Mouse (Mus musculus): ENCODE results near the gene Lmbr1l. TPM values are rescaled to one million over a fixed set of nuclear protein-coding genes. Genes with fewer than 3 reads are reported as not detected.
"Not testable (repeated sequence)": the region's sequence is repeated elsewhere in the genome, so short reads cannot be mapped to it uniquely, and the experiment has no call there.

The Lmbr1l gene
- polyA plus RNA-seq, 1 experiment from 2014 or later = 13.4 TPM

GRCm38 (mm10) chr15:98930017-98930734, 12.1 kb upstream of the Lmbr1l start:
- Histone ChIP-seq H3K9me3 (ENCODE audit: control insufficient read depth, low read length) (no peaks in the 10 kb centered on the region), H3K4me1 (replicated peaks; ENCODE audit: control insufficient read depth, insufficient read depth, low read length) (peaks cover 2% of the 10 kb centered on the region; the same call in 1 of the 2 replicates), H3K27ac (ENCODE audit: low read depth, low read length) (peak overlapping the region; percentile 51; the same call in 1 of the 2 replicates), H3K4me3 (ENCODE audit: low read depth, low read length) (no peak overlapping the region), H3K9ac (ENCODE audit: low read depth, low read length) (no peak overlapping the region), H3K4me2 (replicated peaks; ENCODE audit: low read depth, low read length) (no peak overlapping the region), H3K36me3 (ENCODE audit: control insufficient read depth, insufficient read depth, low read length) (no peaks in the 10 kb centered on the region), H3K27me3 (ENCODE audit: control insufficient read depth, insufficient read depth, low read length) (no peaks in the 10 kb centered on the region)
- ATAC-seq (ENCODE audit: low FRiP score) (no peak), DNase-seq (ENCODE audit: low spot score) (no peak)
- 55% methylated on average over 8 of the region's 8 CpGs for WGBS

DNA sequence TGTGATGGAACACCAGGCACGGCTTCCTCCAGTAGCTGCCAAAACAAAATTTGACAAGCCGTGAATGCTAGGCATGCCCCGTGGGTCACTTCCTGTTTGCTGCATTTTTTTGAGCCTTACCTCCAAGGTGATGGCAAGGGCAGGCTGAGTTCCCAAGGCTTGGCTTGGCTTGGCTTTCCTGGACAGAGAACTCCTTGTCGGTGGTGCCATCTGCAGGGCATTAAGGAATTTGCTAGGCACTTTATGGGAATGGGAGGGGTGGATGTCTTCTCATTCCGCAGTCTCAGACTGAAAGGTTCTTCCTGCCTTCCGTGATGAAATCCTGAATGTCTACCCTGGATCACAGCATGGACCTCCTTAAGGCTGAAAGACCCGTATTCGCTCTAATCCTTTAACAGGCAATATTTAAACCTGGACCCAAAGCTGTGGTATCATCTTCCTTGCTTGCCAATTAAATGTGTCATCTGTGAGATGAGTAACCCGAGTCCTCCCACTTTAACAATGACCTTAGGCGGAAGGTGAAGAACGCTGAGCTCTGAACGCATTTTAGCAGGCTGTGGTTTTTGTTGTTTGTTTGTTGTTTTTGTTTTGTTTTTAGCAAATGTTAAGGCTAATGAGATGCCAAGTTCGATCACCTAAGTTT, 10.7 kb upstream of the Lmbr1l start:
- Histone ChIP-seq H3K4me1 (replicated peaks; ENCODE audit: control insufficient read depth, insufficient read depth, low read length) (0 out of 2 replicates have a peak, but pooled peaks cover 2% of the 10 kb centered on the region), H3K9me3 (ENCODE audit: control insufficient read depth, low read length) (no peaks in the 10 kb centered on the region), H3K27me3 (ENCODE audit: control insufficient read depth, insufficient read depth, low read length) (no peaks in the 10 kb centered on the region), H3K27ac (ENCODE audit: low read depth, low read length) (no peak overlapping the region), H3K36me3 (ENCODE audit: control insufficient read depth, insufficient read depth, low read length) (no peaks in the 10 kb centered on the region), H3K9ac (ENCODE audit: low read depth, low read length) (no peak overlapping the region), H3K4me2 (replicated peaks; ENCODE audit: low read depth, low read length) (no peak overlapping the region), H3K4me3 (ENCODE audit: low read depth, low read length) (no peak overlapping the region)
- peak; percentile 38; the same call in 1 of the 2 replicates for ATAC-seq (ENCODE audit: low FRiP score)
- peak; percentile 77 for DNase-seq (ENCODE audit: low spot score)
- WGBS = 18% methylated on average over 13 of the region's 13 CpGs

- WGBS = 87% methylated on average over 5 of the region's 5 CpGs
- H3K9ac ChIP-seq (ENCODE audit: low read depth, low read length) = no peak overlapping the region
- no peak overlapping the region for H3K4me3 ChIP-seq (ENCODE audit: low read depth, low read length)
- no peak overlapping the region for H3K4me2 ChIP-seq (replicated peaks; ENCODE audit: low read depth, low read length)
- DNase-seq (ENCODE audit: low spot score) (no peak), ATAC-seq (ENCODE audit: low FRiP score) (no peak)
- 0 out of 2 replicates have a peak, but pooled peaks cover 2% of the 10 kb centered on the region for H3K4me1 ChIP-seq (replicated peaks; ENCODE audit: control insufficient read depth, insufficient read depth, low read length)
- H3K27me3 ChIP-seq (ENCODE audit: control insufficient read depth, insufficient read depth, low read length) = no peaks in the 10 kb centered on the region
- no peak overlapping the region for H3K27ac ChIP-seq (ENCODE audit: low read depth, low read length)
- no peaks in the 10 kb centered on the region for H3K9me3 ChIP-seq (ENCODE audit: control insufficient read depth, low read length)
- H3K36me3 ChIP-seq (ENCODE audit: control insufficient read depth, insufficient read depth, low read length) = no peaks in the 10 kb centered on the region
Observed at GRCm38 (mm10) chr15:98927566-98927965, 9.5 kb upstream of the Lmbr1l start.

- no peaks in the 10 kb centered on the region for H3K9me3 ChIP-seq (ENCODE audit: control insufficient read depth, low read length)
- H3K4me1 ChIP-seq (replicated peaks; ENCODE audit: control insufficient read depth, insufficient read depth, low read length) = no peaks in the 10 kb centered on the region
- DNase-seq (ENCODE audit: low spot score) (no peak), ATAC-seq (ENCODE audit: low FRiP score) (no peak)
- no peak overlapping the region for H3K27ac ChIP-seq (ENCODE audit: low read depth, low read length)
- no peaks in the 10 kb centered on the region for H3K27me3 ChIP-seq (ENCODE audit: control insufficient read depth, insufficient read depth, low read length)
- no peaks in the 10 kb centered on the region for H3K36me3 ChIP-seq (ENCODE audit: control insufficient read depth, insufficient read depth, low read length)
- H3K4me3 ChIP-seq (ENCODE audit: low read depth, low read length) = no peak overlapping the region
- no peak overlapping the region for H3K4me2 ChIP-seq (replicated peaks; ENCODE audit: low read depth, low read length)
- no peak overlapping the region for H3K9ac ChIP-seq (ENCODE audit: low read depth, low read length)
- 78% methylated on average over 3 of the region's 3 CpGs for WGBS
Observed at GRCm38 (mm10) chr15:98924682-98925081, 6.7 kb upstream of the Lmbr1l start.

GRCm38 (mm10) chr15:98923031-98923537, 5.1 kb upstream of the Lmbr1l start:
- WGBS = 84% methylated on average over 2 of the region's 2 CpGs
- Histone ChIP-seq H3K27ac (ENCODE audit: low read depth, low read length) (no peak overlapping the region), H3K4me2 (replicated peaks; ENCODE audit: low read depth, low read length) (no peak overlapping the region), H3K27me3 (ENCODE audit: control insufficient read depth, insufficient read depth, low read length) (no peaks in the 10 kb centered on the region), H3K9ac (ENCODE audit: low read depth, low read length) (no peak overlapping the region), H3K4me3 (ENCODE audit: low read depth, low read length) (no peak overlapping the region), H3K4me1 (replicated peaks; ENCODE audit: control insufficient read depth, insufficient read depth, low read length) (no peaks in the 10 kb centered on the region; the same call in 1 of the 2 replicates), H3K9me3 (ENCODE audit: control insufficient read depth, low read length) (no peaks in the 10 kb centered on the region), H3K36me3 (ENCODE audit: control insufficient read depth, insufficient read depth, low read length) (no peaks in the 10 kb centered on the region)
- ATAC-seq (ENCODE audit: low FRiP score) (no peak), DNase-seq (ENCODE audit: low spot score) (no peak)

- no peaks in the 10 kb centered on the region for H3K36me3 ChIP-seq (ENCODE audit: control insufficient read depth, insufficient read depth, low read length)
- DNase-seq (ENCODE audit: low spot score) (no peak), ATAC-seq (ENCODE audit: low FRiP score) (no peak)
- H3K4me2 ChIP-seq (replicated peaks; ENCODE audit: low read depth, low read length) = no peak overlapping the region; the same call in 1 of the 2 replicates
- no peak overlapping the region for H3K4me3 ChIP-seq (ENCODE audit: low read depth, low read length)
- H3K9me3 ChIP-seq (ENCODE audit: control insufficient read depth, low read length) = no peaks in the 10 kb centered on the region
- no peaks in the 10 kb centered on the region; the same call in 1 of the 2 replicates for H3K4me1 ChIP-seq (replicated peaks; ENCODE audit: control insufficient read depth, insufficient read depth, low read length)
- H3K27me3 ChIP-seq (ENCODE audit: control insufficient read depth, insufficient read depth, low read length) = no peaks in the 10 kb centered on the region
- 64% methylated on average over 3 of the region's 3 CpGs for WGBS
- no peak overlapping the region for H3K9ac ChIP-seq (ENCODE audit: low read depth, low read length)
- no peak overlapping the region for H3K27ac ChIP-seq (ENCODE audit: low read depth, low read length)
Observed at GRCm38 (mm10) chr15:98922581-98922980, 4.5 kb upstream of the Lmbr1l start.

DNA sequence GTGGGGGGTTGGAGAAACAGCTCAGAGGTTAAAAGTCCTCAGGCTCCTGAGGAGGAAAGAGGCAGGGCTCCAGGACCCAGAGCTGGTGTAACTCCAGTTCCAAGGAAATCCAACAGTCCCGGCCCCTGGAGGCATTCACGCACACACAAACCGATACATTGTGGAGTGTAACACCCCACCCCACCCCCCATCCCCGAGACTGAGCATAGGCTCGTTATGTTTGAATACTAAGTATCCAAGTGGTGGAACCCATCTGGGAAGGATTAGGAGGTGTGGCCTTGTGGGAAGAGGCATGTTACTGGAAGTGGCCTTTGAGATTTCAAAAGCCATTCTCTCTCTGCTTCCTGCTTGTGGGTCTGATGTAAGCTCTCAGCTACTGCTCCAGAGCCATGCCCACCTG, 3.5 kb upstream of the Lmbr1l start:
- no peak overlapping the region for H3K9ac ChIP-seq (ENCODE audit: low read depth, low read length)
- no peak overlapping the region for H3K27ac ChIP-seq (ENCODE audit: low read depth, low read length)
- peaks cover under 1% of the 10 kb centered on the region; the same call in 1 of the 2 replicates for H3K4me1 ChIP-seq (replicated peaks; ENCODE audit: control insufficient read depth, insufficient read depth, low read length)
- no peak overlapping the region for H3K4me3 ChIP-seq (ENCODE audit: low read depth, low read length)
- no peaks in the 10 kb centered on the region for H3K27me3 ChIP-seq (ENCODE audit: control insufficient read depth, insufficient read depth, low read length)
- no peaks in the 10 kb centered on the region for H3K36me3 ChIP-seq (ENCODE audit: control insufficient read depth, insufficient read depth, low read length)
- H3K9me3 ChIP-seq (ENCODE audit: control insufficient read depth, low read length) = no peaks in the 10 kb centered on the region
- 87% methylated on average over 5 of the region's 5 CpGs for WGBS
- H3K4me2 ChIP-seq (replicated peaks; ENCODE audit: low read depth, low read length) = no peak overlapping the region
- no peak for DNase-seq (ENCODE audit: low spot score)
- no peak for ATAC-seq (ENCODE audit: low FRiP score)

GRCm38 (mm10) chr15:98918499-98918895, 466 bp upstream of the Lmbr1l start:
- not testable (repeated sequence) for H3K36me3 ChIP-seq (ENCODE audit: control insufficient read depth, insufficient read depth, low read length); H3K27me3 ChIP-seq (ENCODE audit: control insufficient read depth, insufficient read depth, low read length); DNase-seq (ENCODE audit: low spot score); H3K9me3 ChIP-seq (ENCODE audit: control insufficient read depth, low read length); H3K4me1 ChIP-seq (replicated peaks; ENCODE audit: control insufficient read depth, insufficient read depth, low read length); ATAC-seq (ENCODE audit: low FRiP score)
- 22% methylated on average over 8 of the region's 8 CpGs for WGBS
- Histone ChIP-seq H3K27ac (ENCODE audit: low read depth, low read length) (peak overlapping the region; percentile 37; the same call in 1 of the 2 replicates), H3K9ac (ENCODE audit: low read depth, low read length) (peak overlapping the region; percentile 11; the same call in 1 of the 2 replicates), H3K4me2 (replicated peaks; ENCODE audit: low read depth, low read length) (peak overlapping the region; percentile 38), H3K4me3 (ENCODE audit: low read depth, low read length) (peak overlapping the region; percentile 80)
